Mouse (Mus musculus) midbrain, embryonic 13.5 days (tissue): ENCODE data around the gene Qrich2. TPM values are rescaled to one million over a fixed set of nuclear protein-coding genes. Genes with fewer than 3 reads are reported as not detected.
"Not testable (repeated sequence)": the region's sequence is repeated elsewhere in the genome, so short reads cannot be mapped to it uniquely, and the experiment has no call there.

ENCODE experiments used
- ATAC-seq: fragments of 200-750 bp; cut with Nextera tagmentation; 2 replicates; pipeline ENCODE4 v1.8.0; 2017; ENCODE audit warnings: mild to moderate bottlenecking, moderate TSS enrichment, moderate library complexity
- H3K27ac ChIP-seq: fragments of 300-500 bp; sonication (generic); 2 replicates; pipeline ENCODE4 v1.5.1; 2015; ENCODE audit warnings: inconsistent platforms, mild to moderate bottlenecking, moderate library complexity
- H3K27me3 ChIP-seq: fragments of 300-500 bp; sonication (generic); 2 replicates; pipeline ENCODE4 v1.6.1; 2015; ENCODE audit warnings: mild to moderate bottlenecking, inconsistent platforms
- H3K36me3 ChIP-seq: fragments of 300-500 bp; sonication (generic); 2 replicates; pipeline ENCODE4 v1.6.1; 2015; ENCODE audit warnings: mild to moderate bottlenecking, inconsistent platforms
- H3K4me1 ChIP-seq: fragments of 300-500 bp; sonication (generic); replicated peaks from 2 replicates; pipeline ENCODE4 v1.6.1; 2015; ENCODE audit warnings: inconsistent platforms
- H3K4me2 ChIP-seq: fragments of 300-500 bp; sonication (generic); replicated peaks from 2 replicates; pipeline ENCODE4 v1.6.1; 2015; ENCODE audit warnings: moderate library complexity, mild to moderate bottlenecking, inconsistent platforms
- H3K4me3 ChIP-seq: fragments of 300-500 bp; sonication (generic); replicated peaks from 2 replicates; pipeline ENCODE4 v1.5.1; 2015; ENCODE audit warnings: mild to moderate bottlenecking, inconsistent platforms
- H3K9ac ChIP-seq: fragments of 300-500 bp; sonication (generic); replicated peaks from 2 replicates; pipeline ENCODE4 v1.6.1; 2015; ENCODE audit warnings: mild to moderate bottlenecking, inconsistent platforms
- H3K9me3 ChIP-seq: fragments of 300-500 bp; sonication (generic); 2 replicates; pipeline ENCODE4 v1.6.1; 2016; ENCODE audit warnings: mild to moderate bottlenecking, inconsistent platforms
- WGBS: fragments of 180-500 bp; shearing (Covaris S2); methylation state at CpG from one replicate; pipeline ENCODE4 v1.1.7; 2015; 5-methylcytosine and 5-hydroxymethylcytosine counted together
- polyA plus RNA-seq: library from polyadenylated mRNA; unstranded; fragments of >200 nt; fragmentation: Nextera tagmentation; extraction: Ambion mirVana; gene quantifications from 2 replicates; pipeline ENCODE4 v1.2.1, GENCODE M21; 2015

The Qrich2 gene
- polyA plus RNA-seq, 1 experiment from 2014 or later = not detected

DNA sequence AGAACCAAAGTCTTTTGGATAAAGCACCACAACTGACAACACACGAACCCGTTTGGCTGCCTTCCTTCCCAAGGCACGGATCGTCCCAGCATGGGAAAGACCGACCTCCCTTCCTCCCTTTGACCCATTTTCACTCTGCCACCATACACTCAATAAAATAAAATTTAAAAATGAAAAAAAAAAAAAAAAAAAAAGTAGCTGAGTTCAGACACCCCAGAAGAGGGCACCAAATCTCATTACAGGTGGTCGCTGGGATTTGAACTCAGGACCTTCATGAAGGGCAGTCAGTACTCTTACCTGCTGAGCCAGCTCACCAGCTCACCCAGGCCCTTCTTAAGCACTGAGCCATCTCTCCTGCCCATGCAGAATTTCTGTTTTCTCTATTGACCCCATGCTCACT is 33.0 kb upstream of the Qrich2 start:
- Histone ChIP-seq H3K27me3 (no peaks in the 10 kb centered on the region), H3K36me3 (no peaks in the 10 kb centered on the region), H3K4me2 (peak overlapping the region; percentile 44; the same call in 1 of the 2 replicates), H3K27ac (no peak overlapping the region), H3K9ac (0 out of 2 replicates have a peak overlapping the region, but pooled peaks have one; percentile 29), H3K9me3 (no peaks in the 10 kb centered on the region), H3K4me3 (peak overlapping the region; percentile 23; the same call in 1 of the 2 replicates), H3K4me1 (peaks cover 15% of the 10 kb centered on the region)
- 50% methylated on average over 6 of the region's 6 CpGs for WGBS
- no peak for ATAC-seq

GRCm38 (mm10) chr11:116498596-116498995 is 32.6 kb upstream of the Qrich2 start:
- peak overlapping the region; percentile 23 for H3K4me3 ChIP-seq
- H3K36me3 ChIP-seq = no peaks in the 10 kb centered on the region
- WGBS = 35% methylated on average over 34 of the region's 34 CpGs

GRCm38 (mm10) chr11:116497313-116497712 is 31.3 kb upstream of the Qrich2 start:
- ATAC-seq = no peak
- Histone ChIP-seq H3K27ac (no peak overlapping the region), H3K4me3 (no peak overlapping the region), H3K4me2 (no peak overlapping the region), H3K4me1 (peaks cover 17% of the 10 kb centered on the region), H3K27me3 (no peaks in the 10 kb centered on the region), H3K9ac (no peak overlapping the region), H3K36me3 (no peaks in the 10 kb centered on the region), H3K9me3 (no peaks in the 10 kb centered on the region)
- 90% methylated on average over 4 of the region's 4 CpGs for WGBS

More at GRCm38 (mm10) chr11:116498596-116498995, 32.6 kb upstream of the Qrich2 start:
- H3K4me1 ChIP-seq = peaks cover 17% of the 10 kb centered on the region
- no peak for ATAC-seq
- peak overlapping the region; percentile 44 for H3K4me2 ChIP-seq
- peak overlapping the region; percentile 29; the same call in 1 of the 2 replicates for H3K9ac ChIP-seq
- no peak overlapping the region for H3K27ac ChIP-seq
- no peaks in the 10 kb centered on the region for H3K27me3 ChIP-seq
- H3K9me3 ChIP-seq = no peaks in the 10 kb centered on the region

- Histone ChIP-seq H3K4me1 (peaks cover 21% of the 10 kb centered on the region), H3K9ac (no peak overlapping the region), H3K27ac (peak overlapping the region; percentile 22; the same call in 1 of the 2 replicates)
Observed at GRCm38 (mm10) chr11:116494474-116495174, 28.6 kb upstream of the Qrich2 start.

GRCm38 (mm10) chr11:116493795-116494252 is 27.8 kb upstream of the Qrich2 start, which contains the start of gene Prpsap1:
Prpsap1 (minus strand) TSS chr11:116494202.
- ATAC-seq = no peak
- peak within 1 kb of the TSS; percentile 22; the same call in 1 of the 2 replicates for H3K27ac ChIP-seq
- no peak within 1 kb of the TSS for H3K9ac ChIP-seq

More at GRCm38 (mm10) chr11:116494474-116495174, 28.6 kb upstream of the Qrich2 start:
- no peak for ATAC-seq
- H3K36me3 ChIP-seq = no peaks in the 10 kb centered on the region
- no peak overlapping the region for H3K4me2 ChIP-seq
- no peaks in the 10 kb centered on the region for H3K27me3 ChIP-seq
- no peak overlapping the region for H3K4me3 ChIP-seq
- no peaks in the 10 kb centered on the region for H3K9me3 ChIP-seq
- 47% methylated on average over 13 of the region's 13 CpGs for WGBS

GRCm38 (mm10) chr11:116493191-116493590 is 27.1 kb upstream of the Qrich2 start:
- Histone ChIP-seq H3K27ac (no peak overlapping the region), H3K4me3 (no peak overlapping the region), H3K9me3 (no peaks in the 10 kb centered on the region), H3K36me3 (no peaks in the 10 kb centered on the region), H3K27me3 (no peaks in the 10 kb centered on the region), H3K9ac (no peak overlapping the region), H3K4me2 (no peak overlapping the region), H3K4me1 (peaks cover 27% of the 10 kb centered on the region)
- no peak for ATAC-seq
- 89% methylated on average over 5 of the region's 5 CpGs for WGBS

More at GRCm38 (mm10) chr11:116493795-116494252, 27.8 kb upstream of the Qrich2 start, which contains the start of gene Prpsap1:
- Histone ChIP-seq H3K4me2 (no peak within 1 kb of the TSS), H3K36me3 (no peaks in the 10 kb centered on the region), H3K4me3 (no peak within 1 kb of the TSS), H3K9me3 (no peaks in the 10 kb centered on the region), H3K27me3 (no peaks in the 10 kb centered on the region), H3K4me1 (peaks cover 27% of the 10 kb centered on the region)
- 24% methylated on average over 4 of the region's 4 CpGs for WGBS

DNA sequence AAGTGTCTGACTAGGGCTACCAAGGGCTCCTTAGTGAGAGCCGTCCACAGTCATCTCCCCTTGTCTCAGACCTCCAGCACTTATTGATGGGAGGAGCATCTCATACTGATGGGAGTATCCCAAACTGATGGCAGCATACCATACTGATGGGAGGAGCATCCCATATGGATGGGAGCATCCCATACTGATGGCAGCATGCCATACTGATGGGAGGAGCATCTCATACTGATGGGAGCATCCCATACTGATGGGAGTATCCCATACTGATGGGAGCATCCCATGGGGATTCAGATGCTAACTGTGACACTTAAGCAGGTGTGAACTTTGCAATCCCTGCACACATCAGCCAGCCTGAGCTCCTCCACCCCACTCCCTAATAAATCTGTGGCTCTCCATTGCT is 26.5 kb upstream of the Qrich2 start:
- not testable (repeated sequence) for H3K9me3 ChIP-seq, H3K27me3 ChIP-seq, H3K4me3 ChIP-seq, ATAC-seq, H3K4me2 ChIP-seq, H3K27ac ChIP-seq, H3K9ac ChIP-seq, H3K36me3 ChIP-seq
- peaks cover 27% of the 10 kb centered on the region for H3K4me1 ChIP-seq
- WGBS = 67% methylated on average over 1 of the region's 1 CpGs

DNA sequence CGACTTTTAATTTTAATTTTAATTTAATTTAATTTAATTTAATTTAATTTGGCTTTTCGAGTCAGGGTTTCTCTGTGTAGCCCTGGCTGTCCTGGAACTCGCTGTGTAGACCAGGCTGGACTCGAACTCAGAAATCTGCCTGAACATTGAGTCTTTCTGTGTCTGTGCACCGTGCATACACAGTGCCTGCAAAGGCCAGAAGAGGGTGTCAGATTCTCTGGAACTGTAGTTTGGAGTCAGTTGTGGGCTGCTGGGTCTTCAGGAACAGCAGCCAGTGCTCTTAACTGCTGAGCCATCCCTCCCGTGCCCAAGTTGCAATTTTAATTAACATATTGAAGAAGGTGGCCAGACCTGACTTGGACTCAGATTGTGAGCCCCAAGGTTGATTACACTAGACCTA is 25.3 kb upstream of the Qrich2 start:
- Histone ChIP-seq H3K27me3 (no peaks in the 10 kb centered on the region), H3K36me3 (peaks cover 14% of the 10 kb centered on the region), H3K4me1 (peaks cover 27% of the 10 kb centered on the region), H3K9me3 (no peaks in the 10 kb centered on the region), H3K4me3 (no peak overlapping the region), H3K4me2 (no peak overlapping the region), H3K27ac (no peak overlapping the region), H3K9ac (no peak overlapping the region)
- ATAC-seq = no peak
- 77% methylated on average over 6 of the region's 6 CpGs for WGBS

GRCm38 (mm10) chr11:116490232-116491107 is 24.4 kb upstream of the Qrich2 start:
- Histone ChIP-seq H3K9ac (peak overlapping the region; percentile 98), H3K4me2 (peak overlapping the region; percentile 85), H3K4me3 (peak overlapping the region; percentile 98), H3K4me1 (peaks cover 27% of the 10 kb centered on the region), H3K27me3 (no peaks in the 10 kb centered on the region), H3K9me3 (no peaks in the 10 kb centered on the region), H3K36me3 (peaks cover 22% of the 10 kb centered on the region), H3K27ac (peak overlapping the region; percentile 95)
- ATAC-seq = peak; percentile 95
- WGBS = 0% methylated on average over 55 of the region's 62 CpGs

GRCm38 (mm10) chr11:116489771-116490231 is 23.8 kb upstream of the Qrich2 start:
- no peaks in the 10 kb centered on the region for H3K27me3 ChIP-seq
- peaks cover 23% of the 10 kb centered on the region for H3K4me1 ChIP-seq
- peak overlapping the region; percentile 85 for H3K4me2 ChIP-seq
- peak overlapping the region; percentile 98 for H3K9ac ChIP-seq
- H3K36me3 ChIP-seq = peaks cover 29% of the 10 kb centered on the region
- H3K4me3 ChIP-seq = peak overlapping the region; percentile 98
- H3K27ac ChIP-seq = peak overlapping the region; percentile 95
- WGBS = under 1% methylated on average over 37 of the region's 39 CpGs
- peak; percentile 74; the same call in 1 of the 2 replicates for ATAC-seq
- H3K9me3 ChIP-seq = no peaks in the 10 kb centered on the region

GRCm38 (mm10) chr11:116488693-116489375 is 22.8 kb upstream of the Qrich2 start:
- H3K27ac ChIP-seq = no peak overlapping the region
- H3K4me1 ChIP-seq = peaks cover 14% of the 10 kb centered on the region
- H3K9me3 ChIP-seq = no peaks in the 10 kb centered on the region
- WGBS = 74% methylated on average over 14 of the region's 14 CpGs
- H3K9ac ChIP-seq = peak overlapping the region; percentile 98
- no peaks in the 10 kb centered on the region for H3K27me3 ChIP-seq
- peak overlapping the region; percentile 85 for H3K4me2 ChIP-seq
- ATAC-seq = no peak
- peak overlapping the region; percentile 98 for H3K4me3 ChIP-seq
- peaks cover 38% of the 10 kb centered on the region for H3K36me3 ChIP-seq
